Mouse (Mus musculus) ES-E14 (cell line): Measurements from ENCODE around the gene Cdkn1b. TPM values are rescaled to one million over a fixed set of nuclear protein-coding genes. Genes with fewer than 3 reads are reported as not detected.

ENCODE experiments used
- DNase-seq: peaks from one replicate; pipeline ENCODE4 v3.0.0-alpha.2; 2013; ENCODE audit warnings: low read depth, low spot score
- H3K27ac ChIP-seq: 2 replicates; pipeline ENCODE4 v1.5.1; 2012; ENCODE audit warnings: low read depth, mild to moderate bottlenecking, low read length, moderate library complexity, mixed read lengths; ENCODE audit not compliant: poor library complexity, insufficient read depth, severe bottlenecking
- H3K36me3 ChIP-seq: 2 replicates; pipeline ENCODE4 v1.6.1; 2012; ENCODE audit warnings: mild to moderate bottlenecking, low read length, moderate library complexity, mixed read lengths; ENCODE audit not compliant: control insufficient read depth, poor library complexity, insufficient read depth, severe bottlenecking
- H3K4me1 ChIP-seq, 2 experiments: fragments of 150-350 bp in 1 of 2; sonication (generic) in 1 of 2; 2 replicates each; pipeline ENCODE4 v1.6.1; 2012; ENCODE audit warnings: low read length in 2 of 2, mild to moderate bottlenecking in 1 of 2, mixed read lengths in 1 of 2; ENCODE audit not compliant: control insufficient read depth in 2 of 2, insufficient read depth in 2 of 2, poor library complexity in 1 of 2
- H3K4me3 ChIP-seq, 2 experiments: fragments of 150-350 bp in 1 of 2; sonication (generic) in 1 of 2; 2 replicates each; pipeline ENCODE4 v1.5.1; 2012; ENCODE audit warnings: low read length in 2 of 2, low read depth in 1 of 2, mild to moderate bottlenecking in 1 of 2, mixed read lengths in 1 of 2; ENCODE audit not compliant: insufficient read depth in 1 of 2, poor library complexity in 1 of 2, severe bottlenecking in 1 of 2
- H3K9ac ChIP-seq: 2 replicates; pipeline ENCODE4 v1.6.1; 2012; ENCODE audit warnings: low read depth, mild to moderate bottlenecking, low read length, mixed read lengths; ENCODE audit not compliant: poor library complexity, insufficient read depth, severe bottlenecking
- H3K9me3 ChIP-seq: fragments of 150-350 bp; sonication (generic); 2 replicates; pipeline ENCODE4 v1.6.1; 2012; ENCODE audit warnings: low read depth, mild to moderate bottlenecking, low read length; ENCODE audit not compliant: control insufficient read depth, insufficient read depth
- CHD2 ChIP-seq: IDR thresholded peaks from 2 replicates; pipeline ENCODE4 v1.6.1; 2014; ENCODE audit warnings: mild to moderate bottlenecking, low read depth, low read length, inconsistent platforms
- HCFC1 ChIP-seq: IDR thresholded peaks from 2 replicates; pipeline ENCODE4 v1.6.1; 2012; ENCODE audit warnings: low read length, inconsistent platforms, borderline replicate concordance; ENCODE audit not compliant: insufficient read depth
- MAFK ChIP-seq: IDR thresholded peaks from 2 replicates; pipeline ENCODE4 v1.6.1; 2014; ENCODE audit warnings: mild to moderate bottlenecking, low read depth, low read length, inconsistent platforms; ENCODE audit not compliant: insufficient read depth
- ZC3H11A ChIP-seq: IDR thresholded peaks from 2 replicates; pipeline ENCODE4 v1.6.1; 2012; ENCODE audit warnings: low read depth, mild to moderate bottlenecking, inconsistent platforms, low read length, borderline replicate concordance
- ZNF384 ChIP-seq: IDR thresholded peaks from 2 replicates; pipeline ENCODE4 v1.6.1; 2012; ENCODE audit warnings: low read depth, low read length, inconsistent platforms
- in situ Hi-C, 2 experiments: fragments of 600-800 bp; cut with MboI; formaldehyde crosslinking; loops; one replicate each; pipeline ENCODE4 v1.15.1; 2025; ENCODE audit warnings: low sequenced_read_pairs in 2 of 2, inconsistent platforms in 1 of 2; ENCODE audit not compliant: unreplicated experiment in 2 of 2
- total RNA-seq: library from RNA; depleted of rRNA; stranded (reverse); fragments of 300-350 nt; gene quantifications from 2 replicates; pipeline ENCODE4 v1.2.3, GENCODE M21; 2012

Cdkn1b gene
- total RNA-seq, 1 experiment: 10.7 TPM

DNA sequence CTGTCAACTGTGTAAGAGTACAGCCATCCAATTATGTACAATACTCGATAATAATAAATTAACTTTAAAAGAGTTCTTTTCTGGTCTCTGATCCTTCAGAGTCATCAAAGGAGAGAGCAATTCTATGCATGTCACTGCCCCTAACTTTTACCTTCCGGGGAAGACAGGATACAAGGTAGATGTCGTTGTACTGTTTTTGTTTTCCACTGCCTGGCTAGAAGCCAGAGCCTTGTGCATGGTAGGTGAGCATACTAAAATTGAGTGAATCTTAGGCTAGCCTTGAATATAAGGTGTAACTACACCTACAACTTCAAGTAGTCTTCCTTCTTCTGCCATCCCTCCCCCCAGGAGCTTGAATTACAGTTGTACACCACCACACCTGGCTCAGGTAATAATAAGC lies 10.9 kb downstream of the Cdkn1b start:
- H3K27ac ChIP-seq: no peak overlapping the region
- H3K9ac ChIP-seq: no peak overlapping the region
- no peak overlapping the region for H3K4me3 ChIP-seq
- TF ChIP-seq ZC3H11A: no peak
- TF ChIP-seq HCFC1: no peak
- TF ChIP-seq CHD2: no peak
- no peak for TF ChIP-seq ZNF384
- no peak for TF ChIP-seq MAFK
- DNase-seq: no peak
- in situ Hi-C loops: no loop called here
- H3K36me3 ChIP-seq: no peaks in the 10 kb centered on the region
- H3K4me1 ChIP-seq: peaks cover 0 to 2% of the 10 kb centered on the region in 2 experiments; a peak in 2 of 4 replicates
- H3K9me3 ChIP-seq: no peaks in the 10 kb centered on the region

DNA sequence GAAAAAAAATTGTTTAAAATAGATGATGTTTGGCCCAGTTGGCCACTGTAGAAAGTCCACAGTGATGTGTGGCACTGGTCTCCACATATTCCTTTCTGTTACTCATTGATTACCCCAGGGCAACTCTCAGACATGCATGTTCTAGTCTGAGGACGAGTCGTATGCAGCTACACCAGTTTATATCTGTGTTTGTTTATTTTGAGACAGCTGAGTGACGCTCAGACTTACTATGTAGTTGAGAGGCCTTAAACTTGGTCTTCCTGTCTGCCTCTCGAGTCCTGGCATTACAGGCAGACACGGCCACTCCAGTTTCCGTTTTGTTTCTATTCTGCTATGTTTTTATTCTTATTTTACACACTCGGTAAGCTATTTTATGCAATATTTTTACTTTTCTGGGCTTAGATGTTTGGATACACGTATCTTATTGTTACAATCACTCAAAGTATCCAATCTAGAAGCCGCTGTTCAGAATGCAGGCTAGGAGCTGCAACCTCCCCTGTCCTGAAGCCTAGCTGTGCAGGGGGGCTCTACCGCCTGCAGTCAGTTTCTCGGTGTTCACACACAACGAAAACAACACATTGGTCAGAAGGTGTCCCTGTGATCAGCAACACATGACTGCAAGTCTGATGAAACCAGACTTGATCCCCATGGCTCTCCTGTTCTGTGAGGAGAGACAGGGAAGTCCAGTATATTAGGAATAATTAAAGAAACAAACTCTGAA lies 12.4 kb downstream of the Cdkn1b start:
- no peak overlapping the region for H3K4me3 ChIP-seq
- in situ Hi-C loops: no loop called here
- no peak overlapping the region for H3K27ac ChIP-seq
- H3K9me3 ChIP-seq: no peaks in the 10 kb centered on the region
- H3K4me1 ChIP-seq: 0 out of 4 replicates have a peak, but pooled peaks cover 0 to 2% of the 10 kb centered on the region in 2 experiments
- no peak overlapping the region for H3K9ac ChIP-seq
- no peak for DNase-seq
- no peaks in the 10 kb centered on the region for H3K36me3 ChIP-seq
- TF ChIP-seq ZNF384: no peak
- no peak for TF ChIP-seq ZC3H11A
- TF ChIP-seq CHD2: no peak
- TF ChIP-seq HCFC1: no peak
- no peak for TF ChIP-seq MAFK

- H3K27ac ChIP-seq: no peak overlapping the region
- H3K9ac ChIP-seq: no peak overlapping the region
- 0 out of 4 replicates have a peak, but pooled peaks cover 0 to 2% of the 10 kb centered on the region in 2 experiments for H3K4me1 ChIP-seq
- no peak for DNase-seq
- TF ChIP-seq ZC3H11A: no peak
- no peak for TF ChIP-seq MAFK
- no peak for TF ChIP-seq CHD2
- no peak for TF ChIP-seq HCFC1
- TF ChIP-seq ZNF384: no peak
- H3K9me3 ChIP-seq: no peaks in the 10 kb centered on the region
- in situ Hi-C loops: no loop called here
- H3K36me3 ChIP-seq: no peaks in the 10 kb centered on the region
- no peak overlapping the region for H3K4me3 ChIP-seq
Measured at GRCm38 (mm10) chr6:134933207-134933558, 13.0 kb downstream of the Cdkn1b start.

DNA sequence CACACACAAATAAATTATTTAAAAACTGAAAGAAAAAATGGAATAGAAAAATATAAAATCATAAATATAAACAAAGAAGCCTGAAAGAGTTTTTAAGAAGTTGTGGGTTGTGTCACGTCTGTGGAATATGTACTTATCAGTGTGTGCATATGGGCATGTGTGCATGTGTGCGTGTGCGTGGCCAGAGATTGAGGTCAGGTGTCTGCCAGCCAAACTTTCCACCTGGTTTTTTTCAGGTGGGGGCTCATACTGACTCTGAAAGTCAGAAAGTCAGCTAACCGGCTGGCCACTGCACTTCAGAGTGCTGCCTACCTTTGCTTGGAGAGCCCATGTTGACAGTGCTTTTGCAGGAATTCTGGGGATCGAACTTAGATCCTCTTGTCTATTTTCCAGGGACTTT lies 14.1 kb downstream of the Cdkn1b start:
- no peak overlapping the region for H3K27ac ChIP-seq
- no peaks in the 10 kb centered on the region for H3K9me3 ChIP-seq
- DNase-seq: no peak
- TF ChIP-seq ZC3H11A (no peak), ZNF384 (no peak), HCFC1 (no peak), CHD2 (no peak), MAFK (no peak)
- in situ Hi-C loops: no loop called here
- H3K4me3 ChIP-seq: no peak overlapping the region
- no peak overlapping the region for H3K9ac ChIP-seq
- 0 out of 4 replicates have a peak, but pooled peaks cover 0 to 3% of the 10 kb centered on the region in 2 experiments for H3K4me1 ChIP-seq
- no peaks in the 10 kb centered on the region for H3K36me3 ChIP-seq
